Mouse (Mus musculus) hindbrain, embryonic 11.5 days (tissue): ENCODE results near the gene Rpl3. TPM values are rescaled to one million over a fixed set of nuclear protein-coding genes. Genes with fewer than 3 reads are reported as not detected.

Experiments
- ATAC-seq: fragments of 200-750 bp; cut with Nextera tagmentation; 2 replicates; pipeline ENCODE4 v1.8.0; 2017; ENCODE audit warnings: mild to moderate bottlenecking, moderate TSS enrichment, moderate library complexity; ENCODE audit not compliant: low FRiP score
- DNase-seq: peaks from one replicate; pipeline ENCODE4 v3.0.0-alpha.2; 2015; ENCODE audit warnings: low spot score
- H3K27ac ChIP-seq: fragments of 300-500 bp; sonication (generic); 2 replicates; pipeline ENCODE4 v1.5.1; 2014; ENCODE audit warnings: mild to moderate bottlenecking, low read depth, low read length
- H3K27me3 ChIP-seq: fragments of 300-500 bp; sonication (generic); 2 replicates; pipeline ENCODE4 v1.6.1; 2014; ENCODE audit warnings: mild to moderate bottlenecking, low read length, moderate library complexity, mixed read lengths; ENCODE audit not compliant: control insufficient read depth, insufficient read depth
- H3K36me3 ChIP-seq: fragments of 300-500 bp; sonication (generic); 2 replicates; pipeline ENCODE4 v1.6.1; 2014; ENCODE audit warnings: mild to moderate bottlenecking, low read length, moderate library complexity, mixed read lengths; ENCODE audit not compliant: control insufficient read depth, insufficient read depth
- H3K4me1 ChIP-seq: fragments of 300-500 bp; sonication (generic); replicated peaks from 2 replicates; pipeline ENCODE4 v1.6.1; 2014; ENCODE audit warnings: low read length, mixed read lengths; ENCODE audit not compliant: control insufficient read depth, insufficient read depth
- H3K4me2 ChIP-seq: fragments of 300-500 bp; sonication (generic); replicated peaks from 2 replicates; pipeline ENCODE4 v1.6.1; 2014; ENCODE audit warnings: mild to moderate bottlenecking, low read depth, low read length
- H3K4me3 ChIP-seq: fragments of 300-500 bp; sonication (generic); 2 replicates; pipeline ENCODE4 v1.5.1; 2014; ENCODE audit warnings: low read depth, low read length
- H3K9ac ChIP-seq: fragments of 300-500 bp; sonication (generic); 2 replicates; pipeline ENCODE4 v1.6.1; 2014; ENCODE audit warnings: low read depth, low read length
- H3K9me3 ChIP-seq: fragments of 300-500 bp; sonication (generic); 2 replicates; pipeline ENCODE4 v1.6.1; 2016; ENCODE audit warnings: low read length; ENCODE audit not compliant: control insufficient read depth
- WGBS: fragments of 180-500 bp; shearing (Covaris S2); extraction: QIAGEN DNeasy Blood & Tissue Kit; methylation state at CpG from one replicate; pipeline ENCODE4 v1.1.7; 2014; 5-methylcytosine and 5-hydroxymethylcytosine counted together
- polyA plus RNA-seq: library from polyadenylated mRNA; unstranded; fragments of >200 nt; fragmentation: Nextera tagmentation; extraction: Ambion mirVana; gene quantifications from 2 replicates; pipeline ENCODE4 v1.2.1, GENCODE M21; 2014

Rpl3 gene
- polyA plus RNA-seq = 1,014 and 1,045 TPM in 2 replicates

DNA sequence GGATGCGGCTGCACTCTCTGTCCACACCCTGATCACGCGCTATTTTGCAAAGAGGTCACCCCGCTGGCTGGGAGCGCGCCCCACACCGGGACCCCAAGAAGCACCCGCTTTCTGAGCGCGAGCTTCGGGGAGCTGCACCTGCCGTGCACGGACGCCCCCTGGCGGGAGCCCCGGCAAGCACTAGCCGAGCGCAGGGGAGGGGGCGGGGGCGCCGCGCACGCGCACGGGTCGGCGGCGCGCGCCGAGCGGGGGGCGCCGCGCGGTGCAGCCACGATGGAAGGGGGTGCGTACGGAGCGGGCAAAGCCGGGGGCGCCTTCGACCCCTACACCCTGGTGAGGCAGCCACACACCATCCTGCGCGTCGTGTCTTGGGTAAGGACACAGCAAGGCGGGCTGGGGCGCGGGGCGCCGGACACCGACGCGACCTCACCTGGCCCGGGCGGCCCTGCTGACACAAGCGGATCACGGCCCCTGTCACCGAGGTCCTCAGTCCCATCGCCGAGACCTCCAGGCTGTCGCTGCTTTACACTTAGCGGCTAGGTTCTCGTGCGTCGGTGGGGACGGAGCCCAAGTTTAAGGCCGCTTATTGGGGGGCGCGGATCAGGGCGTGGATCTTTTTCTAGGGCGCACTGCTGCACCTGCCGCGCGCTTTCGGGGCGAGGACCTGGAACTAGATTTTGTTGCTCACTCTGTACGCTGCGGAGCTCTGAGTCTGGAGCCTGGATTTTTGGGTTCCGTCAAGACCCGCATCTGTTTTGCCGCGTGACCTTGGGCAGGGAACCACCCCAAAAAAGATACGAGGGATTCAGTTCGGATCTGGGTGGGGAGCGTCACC is at the start of gene Rpl3, which contains the start of gene Syngr1:
Rpl3 (minus strand) TSS at position 748 of the 835 bp plus-strand sequence.
Syngr1 (plus strand) TSS at position 214 of the 835 bp plus-strand sequence.
- peak; percentile 85 for DNase-seq
- Histone ChIP-seq H3K4me2 (peak within 1 kb of the TSS; percentile 95), H3K9me3 (no peaks in the 10 kb centered on the region), H3K27me3 (peaks cover 19% of the 10 kb centered on the region), H3K27ac (no peak within 1 kb of the TSS), H3K4me1 (peaks cover 6% of the 10 kb centered on the region; the same call in 1 of the 2 replicates), H3K9ac (peak within 1 kb of the TSS; percentile 71), H3K36me3 (no peaks in the 10 kb centered on the region), H3K4me3 (peak within 1 kb of the TSS; percentile 64)
- ATAC-seq = peak; percentile 64
- WGBS = 1% methylated on average over 62 of the region's 86 CpGs

DNA sequence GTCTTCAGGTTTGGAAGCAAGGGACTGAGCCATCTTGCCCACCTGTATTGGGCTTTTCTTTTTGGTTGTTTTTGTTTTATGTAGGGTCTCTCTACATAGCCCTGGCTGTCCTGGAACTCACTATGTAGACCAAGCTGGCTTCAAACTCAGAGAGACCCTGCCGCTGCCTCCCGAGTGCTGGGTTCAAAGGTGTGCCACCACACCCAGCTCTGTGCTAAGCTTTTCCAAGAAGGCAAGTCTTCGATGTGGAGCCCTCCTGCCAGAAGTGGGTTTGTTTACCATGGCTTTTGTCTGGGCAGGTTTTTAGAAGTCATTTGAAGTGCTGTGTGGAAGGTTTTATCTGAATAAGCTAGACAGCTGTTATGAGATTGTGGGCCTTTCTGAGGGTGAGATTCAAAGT is 49.2 kb upstream of the Rpl3 start:
- no peak overlapping the region for H3K4me2 ChIP-seq
- H3K9ac ChIP-seq = no peak overlapping the region
- H3K27me3 ChIP-seq = no peaks in the 10 kb centered on the region
- H3K36me3 ChIP-seq = peaks cover 3% of the 10 kb centered on the region; the same call in 1 of the 2 replicates
- WGBS = 95% methylated on average over 3 of the region's 3 CpGs
- H3K27ac ChIP-seq = no peak overlapping the region
- DNase-seq (no peak), ATAC-seq (no peak)
- H3K4me1 ChIP-seq = 0 out of 2 replicates have a peak, but pooled peaks cover 2% of the 10 kb centered on the region
- H3K4me3 ChIP-seq = no peak overlapping the region
- no peaks in the 10 kb centered on the region for H3K9me3 ChIP-seq

DNA sequence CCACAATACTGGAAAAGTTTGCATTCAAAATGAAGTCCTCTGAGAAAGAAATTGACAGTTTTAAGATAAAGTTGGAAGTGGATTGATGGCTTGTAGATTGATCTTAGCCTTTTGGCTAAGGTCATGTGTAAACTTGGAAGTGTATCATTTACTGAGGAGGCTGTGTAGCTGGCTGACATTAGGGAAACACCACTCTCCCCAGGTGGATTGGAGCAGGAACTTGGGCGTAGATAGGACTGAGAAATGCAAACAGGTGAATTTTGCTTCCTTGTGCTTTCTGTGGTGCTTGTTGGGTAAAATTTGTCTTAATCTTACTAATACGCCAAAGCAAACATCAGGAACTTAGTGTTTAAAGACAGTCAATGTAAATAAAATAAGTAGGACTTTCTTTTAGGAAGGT is 48.6 kb upstream of the Rpl3 start:
- Histone ChIP-seq H3K4me3 (no peak overlapping the region), H3K4me1 (0 out of 2 replicates have a peak, but pooled peaks cover 2% of the 10 kb centered on the region), H3K36me3 (peaks cover 3% of the 10 kb centered on the region; the same call in 1 of the 2 replicates), H3K27ac (no peak overlapping the region), H3K4me2 (no peak overlapping the region), H3K9ac (no peak overlapping the region), H3K27me3 (no peaks in the 10 kb centered on the region), H3K9me3 (no peaks in the 10 kb centered on the region)
- WGBS = 96% methylated on average over 2 of the region's 2 CpGs
- DNase-seq = no peak
- no peak for ATAC-seq

GRCm38 (mm10) chr15:80137945-80138791 is 46.5 kb upstream of the Rpl3 start:
- Histone ChIP-seq H3K9ac (no peak overlapping the region), H3K27me3 (no peaks in the 10 kb centered on the region), H3K9me3 (no peaks in the 10 kb centered on the region), H3K4me3 (no peak overlapping the region), H3K4me1 (peaks cover 10% of the 10 kb centered on the region), H3K4me2 (no peak overlapping the region), H3K27ac (no peak overlapping the region), H3K36me3 (peaks cover 3% of the 10 kb centered on the region; the same call in 1 of the 2 replicates)
- WGBS = 71% methylated on average over 17 of the region's 17 CpGs
- ATAC-seq = no peak
- DNase-seq = no peak

- Histone ChIP-seq H3K4me3 (no peak overlapping the region), H3K27ac (no peak overlapping the region), H3K9me3 (no peaks in the 10 kb centered on the region), H3K36me3 (peaks cover 3% of the 10 kb centered on the region; the same call in 1 of the 2 replicates), H3K9ac (no peak overlapping the region), H3K4me1 (peaks cover 12% of the 10 kb centered on the region), H3K27me3 (no peaks in the 10 kb centered on the region), H3K4me2 (no peak overlapping the region)
- DNase-seq = no peak
- WGBS = 92% methylated on average over 3 of the region's 3 CpGs
- ATAC-seq = no peak
These were observed 45.0 kb upstream of the Rpl3 start for GRCm38 (mm10) chr15:80136645-80137044.

DNA sequence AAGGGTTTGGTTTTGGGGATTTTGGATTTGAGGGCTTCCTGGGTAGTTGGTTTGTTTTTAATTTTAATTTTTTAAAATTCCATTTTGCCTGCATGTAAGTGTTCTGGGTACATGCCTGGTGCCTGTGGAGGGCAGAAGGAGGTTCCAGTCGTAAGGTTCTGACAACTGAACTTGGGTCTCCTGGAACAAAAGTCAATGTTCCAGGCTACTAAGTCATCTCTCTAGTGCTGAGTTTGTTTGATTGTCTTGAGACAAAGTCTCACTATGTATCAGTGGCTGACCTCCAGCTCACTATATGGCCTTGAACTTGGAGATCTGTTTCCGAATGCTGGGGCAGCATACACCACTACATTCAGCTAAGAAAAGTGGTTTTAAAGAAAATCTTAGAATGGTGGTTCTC is 43.8 kb upstream of the Rpl3 start:
- Histone ChIP-seq H3K9me3 (no peaks in the 10 kb centered on the region), H3K4me2 (no peak overlapping the region), H3K4me3 (no peak overlapping the region), H3K27me3 (no peaks in the 10 kb centered on the region), H3K27ac (no peak overlapping the region), H3K9ac (no peak overlapping the region), H3K4me1 (peaks cover 12% of the 10 kb centered on the region), H3K36me3 (no peaks in the 10 kb centered on the region)
- ATAC-seq (no peak), DNase-seq (no peak)
- 91% methylated on average over 2 of the region's 2 CpGs for WGBS

GRCm38 (mm10) chr15:80134450-80134847 is 42.8 kb upstream of the Rpl3 start:
- no peak for ATAC-seq
- WGBS = 53% methylated on average over 9 of the region's 9 CpGs

GRCm38 (mm10) chr15:80133682-80134449 is 42.2 kb upstream of the Rpl3 start:
- Histone ChIP-seq H3K9ac (peak overlapping the region; percentile 77), H3K27ac (peak overlapping the region; percentile 93), H3K4me2 (peak overlapping the region; percentile 89), H3K9me3 (no peaks in the 10 kb centered on the region), H3K36me3 (no peaks in the 10 kb centered on the region), H3K27me3 (no peaks in the 10 kb centered on the region), H3K4me1 (peaks cover 12% of the 10 kb centered on the region), H3K4me3 (peak overlapping the region; percentile 55)
- ATAC-seq = 0 out of 2 replicates have a peak, but pooled peaks have one; percentile 22
- DNase-seq = peak; percentile 58
- WGBS = 16% methylated on average over 14 of the region's 14 CpGs

More at GRCm38 (mm10) chr15:80134450-80134847, 42.8 kb upstream of the Rpl3 start:
- H3K27ac ChIP-seq = peak overlapping the region; percentile 93
- peak; percentile 18 for DNase-seq
- no peaks in the 10 kb centered on the region for H3K9me3 ChIP-seq
- no peaks in the 10 kb centered on the region for H3K27me3 ChIP-seq
- H3K9ac ChIP-seq = peak overlapping the region; percentile 77
- peaks cover 12% of the 10 kb centered on the region for H3K4me1 ChIP-seq
- no peaks in the 10 kb centered on the region for H3K36me3 ChIP-seq
- H3K4me2 ChIP-seq = peak overlapping the region; percentile 89
- H3K4me3 ChIP-seq = peak overlapping the region; percentile 55
